Mouse (Mus musculus) cerebellum, adult 2 months (tissue): ENCODE measurements at regions not wholly inside any gene's neighbourhood (a gene's known extent, or its start where the extent isn't known, plus 50 kb on each side); places are given as distances from the start of the nearest gene placed in this dataset.

Experiments
- DNase-seq, 2 experiments: peaks; one replicate each; pipeline ENCODE4 v3.0.0; 2021
- H3K27ac ChIP-seq: fragments of 200-500 bp; 2 replicates; pipeline ENCODE4 v1.5.1; 2012; ENCODE audit warnings: low read length, control low read depth, inconsistent platforms; ENCODE audit not compliant: insufficient read depth
- H3K27me3 ChIP-seq: fragments of 200-500 bp; 2 replicates; pipeline ENCODE4 v1.6.1; 2012; ENCODE audit warnings: inconsistent platforms, mild to moderate bottlenecking, low read length, moderate library complexity; ENCODE audit not compliant: control insufficient read depth, insufficient read depth
- H3K4me1 ChIP-seq: fragments of 200-500 bp; 2 replicates; pipeline ENCODE4 v1.6.1; 2011; ENCODE audit warnings: low read length; ENCODE audit not compliant: control insufficient read depth, insufficient read depth
- H3K4me3 ChIP-seq: fragments of 200-500 bp; replicated peaks from 2 replicates; pipeline ENCODE3; 2011; ENCODE audit warnings: mild to moderate bottlenecking, low read depth, low read length, control low read depth; ENCODE audit not compliant: insufficient read depth
- CTCF ChIP-seq: fragments of 200-500 bp; IDR thresholded peaks from 2 replicates; pipeline ENCODE4 v1.5.1; 2011; ENCODE audit warnings: low read depth, mild to moderate bottlenecking, control low read depth, low read length, moderate library complexity, borderline replicate concordance; ENCODE audit not compliant: insufficient read depth
- POLR2A ChIP-seq: fragments of 200-500 bp; IDR thresholded peaks from 2 replicates; pipeline ENCODE4 v1.6.1; 2011; ENCODE audit warnings: low read length, control low read depth, borderline replicate concordance; ENCODE audit not compliant: insufficient read depth
- WGBS: fragments of 180-500 bp; shearing (Covaris S2); methylation state at CpG from one replicate; pipeline ENCODE4 v1.1.7; 2018; 5-methylcytosine and 5-hydroxymethylcytosine counted together

GRCm38 (mm10) chr10:66433490-66433889 is 662.4 kb upstream of the Jmjd1c start:
- no peak overlapping the region for H3K4me3 ChIP-seq
- no peaks in the 10 kb centered on the region for H3K4me1 ChIP-seq
- H3K27ac ChIP-seq = no peak overlapping the region
- no peak for DNase-seq
- WGBS = 89% methylated on average over 2 of the region's 2 CpGs
- H3K27me3 ChIP-seq = no peaks in the 10 kb centered on the region
- TF ChIP-seq POLR2A (no peak), CTCF (no peak)

GRCm38 (mm10) chr10:66470684-66471083 is 625.2 kb upstream of the Jmjd1c start:
- H3K4me3 ChIP-seq = no peak overlapping the region
- H3K27me3 ChIP-seq = no peaks in the 10 kb centered on the region
- TF ChIP-seq POLR2A (no peak), CTCF (no peak)
- 6% methylated on average over 4 of the region's 4 CpGs for WGBS
- H3K4me1 ChIP-seq = no peaks in the 10 kb centered on the region
- DNase-seq = peak; percentile 75 to 84
- H3K27ac ChIP-seq = no peak overlapping the region

GRCm38 (mm10) chr10:66472038-66472437 is 623.9 kb upstream of the Jmjd1c start:
- no peaks in the 10 kb centered on the region for H3K27me3 ChIP-seq
- no peaks in the 10 kb centered on the region for H3K4me1 ChIP-seq
- no peak overlapping the region for H3K27ac ChIP-seq
- DNase-seq = no peak
- TF ChIP-seq CTCF = no peak
- TF ChIP-seq POLR2A = no peak
- no peak overlapping the region for H3K4me3 ChIP-seq
- 86% methylated on average over 4 of the region's 4 CpGs for WGBS

GRCm38 (mm10) chr10:66475187-66475735 is 620.7 kb upstream of the Jmjd1c start:
- no peaks in the 10 kb centered on the region for H3K27me3 ChIP-seq
- no peak for DNase-seq
- H3K4me3 ChIP-seq = no peak overlapping the region
- WGBS = 76% methylated on average over 1 of the region's 1 CpGs
- no peak for TF ChIP-seq POLR2A
- TF ChIP-seq CTCF = no peak
- H3K4me1 ChIP-seq = no peaks in the 10 kb centered on the region
- no peak overlapping the region for H3K27ac ChIP-seq

- TF ChIP-seq CTCF (no peak), POLR2A (no peak)
- H3K27ac ChIP-seq = no peak overlapping the region
- peaks cover 7% of the 10 kb centered on the region for H3K4me1 ChIP-seq
- no peak for DNase-seq
- 91% methylated on average over 5 of the region's 5 CpGs for WGBS
- H3K4me3 ChIP-seq = no peak overlapping the region
- no peaks in the 10 kb centered on the region for H3K27me3 ChIP-seq
These were observed 605.1 kb upstream of the Jmjd1c start for GRCm38 (mm10) chr10:66490871-66491270.

- WGBS = 56% methylated on average over 10 of the region's 10 CpGs
- TF ChIP-seq POLR2A = no peak
- no peak for TF ChIP-seq CTCF
- peaks cover 7% of the 10 kb centered on the region for H3K4me1 ChIP-seq
These were observed 604.1 kb upstream of the Jmjd1c start for GRCm38 (mm10) chr10:66491850-66492249.

GRCm38 (mm10) chr10:66539846-66540245 is 556.1 kb upstream of the Jmjd1c start:
- Histone ChIP-seq H3K27me3 (no peaks in the 10 kb centered on the region), H3K27ac (no peak overlapping the region), H3K4me3 (no peak overlapping the region), H3K4me1 (no peaks in the 10 kb centered on the region)
- 73% methylated on average over 5 of the region's 5 CpGs for WGBS
- DNase-seq = no peak
- TF ChIP-seq POLR2A (no peak), CTCF (no peak)

More at GRCm38 (mm10) chr10:66491850-66492249, 604.1 kb upstream of the Jmjd1c start:
- no peak overlapping the region for H3K27ac ChIP-seq
- no peaks in the 10 kb centered on the region for H3K27me3 ChIP-seq
- H3K4me3 ChIP-seq = no peak overlapping the region
- no peak for DNase-seq

GRCm38 (mm10) chr10:66546656-66547055 is 549.3 kb upstream of the Jmjd1c start:
- TF ChIP-seq POLR2A = no peak
- TF ChIP-seq CTCF = no peak
- Histone ChIP-seq H3K27me3 (no peaks in the 10 kb centered on the region), H3K27ac (no peak overlapping the region), H3K4me1 (peaks cover 5% of the 10 kb centered on the region; the same call in 1 of the 2 replicates), H3K4me3 (no peak overlapping the region)
- 10% methylated on average over 2 of the region's 2 CpGs for WGBS
- peak; percentile 29 to 55 for DNase-seq

- DNase-seq = no peak
- no peak overlapping the region for H3K27ac ChIP-seq
- 95% methylated on average over 3 of the region's 3 CpGs for WGBS
- H3K4me3 ChIP-seq = no peak overlapping the region
- H3K27me3 ChIP-seq = no peaks in the 10 kb centered on the region
- peaks cover 5% of the 10 kb centered on the region; the same call in 1 of the 2 replicates for H3K4me1 ChIP-seq
- no peak for TF ChIP-seq CTCF
- no peak for TF ChIP-seq POLR2A
These were observed 548.3 kb upstream of the Jmjd1c start for GRCm38 (mm10) chr10:66547660-66548059.
